ENCODE assay signal across 9 mouse cellular contexts in genomic region chrX:56731306-56732201, GRCm38 (mm10). TPM values are rescaled to one million over a fixed set of nuclear protein-coding genes. Genes with fewer than 3 reads are reported as not detected.
DNase-seq lines count a peak whose midpoint lies in the region; TF ChIP-seq lines count a peak whose summit lies in the region.
"Had no signal": no experiment of that assay in that cellular context is flagged by ENCODE, and none has a peak within 500 bp of the region (broad histone marks: within the 10 kb centered on the region; RNA-seq: fewer than 3 reads in every experiment).

Gene Fhl1, plus strand, starts transcription at chrX:56731787.

- H3K27ac ChIP-seq in ES-E14 (ENCODE audit: insufficient read depth, low read depth, low read length, poor library complexity, severe bottlenecking): peak within 1 kb of the TSS; percentile 18; the same call in 1 of the 2 replicates
- H3K27ac ChIP-seq in layer of hippocampus, adult 2 months: peak within 1 kb of the TSS; percentile 82

- H3K4me3 ChIP-seq in ES-E14 (ENCODE audit: insufficient read depth in 1 of 2, low read depth in 1 of 2, low read length in 2 of 2, poor library complexity in 1 of 2, severe bottlenecking in 1 of 2): peak within 1 kb of the TSS; percentile 69 to 89
- H3K4me3 ChIP-seq in layer of hippocampus, adult 2 months: peak within 1 kb of the TSS; percentile 53

- no peaks in the 10 kb centered on the region for H3K9me3 ChIP-seq in ES-E14 (ENCODE audit: control insufficient read depth, insufficient read depth, low read depth, low read length)

- in situ Hi-C loops in ES-E14 (cut with MboI; ENCODE audit: low sequenced_read_pairs in 2 of 2, unreplicated experiment in 2 of 2): no loop called here

- DNase-seq in ES-E14 (ENCODE audit: low read depth, low spot score): no peak
- DNase-seq in cerebellum, adult 9-11 months: peak; percentile 76
- DNase-seq in frontal cortex, adult 2 months (ENCODE audit: extremely low spot score in 1 of 2, low spot score in 1 of 2): peak in 1 of 2 experiments; percentile 33
- DNase-seq in heart, postnatal 36 days: peak; percentile 56 to 71
- peak; percentile 28 to 46 for DNase-seq in layer of hippocampus, adult 2 months (ENCODE audit: low spot score in 2 of 2)
- DNase-seq in lung, adult 18-20 months: peak; percentile 54 to 57
- peak; percentile 38 for DNase-seq in ovary, postnatal 14 days (ENCODE audit: low spot score)
- peak; percentile 21 to 25 for DNase-seq in urinary bladder, postnatal 36 days (ENCODE audit: low spot score in 2 of 2)

- TF ChIP-seq CTCF in layer of hippocampus, adult 2 months (conservative IDR thresholded peaks at IDR 0.05): no peak

- intact Hi-C loops in heart, postnatal 36 days (cut with DNase I): loop anchor here (1.0 to 10.0 kb wide), 4 partner anchors 49 to 653 kb away; partner anchors contain the start of gene Htatsf1

- H3K36me3 ChIP-seq in ES-E14 (ENCODE audit: control insufficient read depth, insufficient read depth, low read length, poor library complexity, severe bottlenecking): no peaks in the 10 kb centered on the region

- peak within 1 kb of the TSS; percentile 72 for H3K9ac ChIP-seq in ES-E14 (ENCODE audit: insufficient read depth, low read depth, low read length, poor library complexity, severe bottlenecking)

- no peaks in the 10 kb centered on the region for H3K4me1 ChIP-seq in ES-E14 (ENCODE audit: control insufficient read depth in 2 of 2, insufficient read depth in 2 of 2, low read length in 2 of 2, poor library complexity in 1 of 2)

TF ChIP-seq in ES-E14, 5 proteins besides CTCF, POLR2A, EP300 and RAD21:
- TF ChIP-seq CHD2 (IDR thresholded peaks at IDR 0.05; ENCODE audit: low read depth, low read length) (no peak), ZNF384 (IDR thresholded peaks at IDR 0.05; ENCODE audit: low read depth, low read length) (no peak), MAFK (IDR thresholded peaks at IDR 0.05; ENCODE audit: insufficient read depth, low read depth, low read length) (no peak), ZC3H11A (IDR thresholded peaks at IDR 0.05; ENCODE audit: borderline replicate concordance, low read depth, low read length) (no peak), HCFC1 (IDR thresholded peaks at IDR 0.05; ENCODE audit: borderline replicate concordance, insufficient read depth, low read length) (no peak)

RNA-seq across cellular contexts. Expression of gene Fhl1, which starts in this region (rescaled TPM):
- 42.7 and 47.1 TPM in 2 replicates for total RNA-seq in ES-E14 (2012; rRNA removed)
- polyA plus RNA-seq in frontal cortex, adult 2 months (2012; rRNA removed): 249 and 284 TPM in 2 replicates
- total RNA-seq in heart, postnatal 36 days (2021): 100 to 1,000 TPM; 102 to 120 TPM
- 10 to 100 TPM; 76.8 to 85.1 TPM for total RNA-seq in layer of hippocampus, adult 2 months (2021)
- total RNA-seq: MEL had no signal
